Mouse (Mus musculus) T-cell, adult 2 months (primary cell): ENCODE measurements around the gene D630045J12Rik.

Experiments
- DNase-seq: peaks from one replicate; pipeline ENCODE4 v3.0.0; 2022; ENCODE audit warnings: low spot score

Gene D630045J12Rik

GRCm38 (mm10) chr6:38131801-38132231 is 122.0 kb downstream of the D630045J12Rik start:
- DNase-seq: no peak

- DNase-seq: no peak
Observed at GRCm38 (mm10) chr6:38129883-38130282, 123.9 kb downstream of the D630045J12Rik start.

GRCm38 (mm10) chr6:38128115-38128514 is 125.7 kb downstream of the D630045J12Rik start:
- DNase-seq: no peak

GRCm38 (mm10) chr6:38125462-38125861 is 128.3 kb downstream of the D630045J12Rik start:
- no peak for DNase-seq

GRCm38 (mm10) chr6:38124882-38125281 is 128.9 kb downstream of the D630045J12Rik start:
- DNase-seq: no peak

- DNase-seq: no peak
Observed at GRCm38 (mm10) chr6:38124207-38124835, 129.5 kb downstream of the D630045J12Rik start, which contains the start of gene Atp6v0a4. TSS of gene Atp6v0a4 (minus strand) at chr6:38124586.

- DNase-seq: no peak
Observed at GRCm38 (mm10) chr6:38123471-38124206, 130.2 kb downstream of the D630045J12Rik start.

- DNase-seq: no peak
Observed at GRCm38 (mm10) chr6:38122791-38123190, 131.0 kb downstream of the D630045J12Rik start.

- no peak for DNase-seq
Observed at GRCm38 (mm10) chr6:38121843-38122242, 132.0 kb downstream of the D630045J12Rik start.

GRCm38 (mm10) chr6:38120681-38121371 is 133.0 kb downstream of the D630045J12Rik start:
- DNase-seq: peak; percentile 76

- no peak for DNase-seq
Observed at GRCm38 (mm10) chr6:38118341-38118740, 135.5 kb downstream of the D630045J12Rik start.

- DNase-seq: no peak
Observed at GRCm38 (mm10) chr6:38116107-38116770, 137.6 kb downstream of the D630045J12Rik start.

- no peak for DNase-seq
Observed at GRCm38 (mm10) chr6:38110859-38111258, 142.9 kb downstream of the D630045J12Rik start.

GRCm38 (mm10) chr6:38109871-38110270 is 143.9 kb downstream of the D630045J12Rik start:
- DNase-seq: no peak

GRCm38 (mm10) chr6:38109160-38109795 is 144.5 kb downstream of the D630045J12Rik start, which contains the start of gene Tmem213:
TSS of gene Tmem213 (plus strand) at chr6:38109255.
- DNase-seq: no peak

GRCm38 (mm10) chr6:38108449-38108848 is 145.4 kb downstream of the D630045J12Rik start:
- no peak for DNase-seq

- DNase-seq: no peak
Observed at GRCm38 (mm10) chr6:38105924-38106323, 147.9 kb downstream of the D630045J12Rik start.

- no peak for DNase-seq
Observed at GRCm38 (mm10) chr6:38103775-38104174, 150.0 kb downstream of the D630045J12Rik start.

- no peak for DNase-seq
Observed at GRCm38 (mm10) chr6:38102216-38102795, 151.5 kb downstream of the D630045J12Rik start.

GRCm38 (mm10) chr6:38096961-38097370 is 156.8 kb downstream of the D630045J12Rik start:
- DNase-seq: no peak

- DNase-seq: no peak
Observed at GRCm38 (mm10) chr6:38094701-38095100, 159.1 kb downstream of the D630045J12Rik start.
